Mouse (Mus musculus): ENCODE data around the gene Gm47791. TPM values are rescaled to one million over a fixed set of nuclear protein-coding genes. Genes with fewer than 3 reads are reported as not detected.

Gene Gm47791
- polyA plus RNA-seq, 2 experiments = not detected

GRCm38 (mm10) chr1:82747714-82748452 is 23.2 kb downstream of the Gm47791 start:
- H3K27ac ChIP-seq = no peak overlapping the region
- H3K9ac ChIP-seq (replicated peaks) = no peak overlapping the region
- no peaks in the 10 kb centered on the region for H3K27me3 ChIP-seq (ENCODE audit: control insufficient read depth, insufficient read depth, low read length)
- H3K36me3 ChIP-seq (replicated peaks; ENCODE audit: control insufficient read depth, insufficient read depth, low read depth) = peaks cover 6% of the 10 kb centered on the region
- H3K4me3 ChIP-seq (ENCODE audit: insufficient read depth in 1 of 2, low read depth in 2 of 2, low read length in 2 of 2) = no peak overlapping the region
- ATAC-seq (ENCODE audit: insufficient read depth) = peak; percentile 66; the same call in 1 of the 2 replicates
- H3K4me2 ChIP-seq (ENCODE audit: low read depth) = no peak overlapping the region
- TF ChIP-seq CTCF (IDR thresholded peaks at IDR 0.05; ENCODE audit: low read depth) = no peak
- TF ChIP-seq EP300 (IDR thresholded peaks at IDR 0.05; ENCODE audit: low read depth) = 0 out of 2 replicates have a peak, but pooled peaks have one; percentile 33
- H3K9me3 ChIP-seq (ENCODE audit: control insufficient read depth, low read length) = no peaks in the 10 kb centered on the region
- DNase-seq (ENCODE audit: low read depth in 3 of 3, low spot score in 3 of 3) = peak in 1 of 3 experiments; percentile 36
- 41% methylated on average over 2 of the region's 2 CpGs for WGBS (ENCODE audit: insufficient replicate concordance)
- peaks cover 0 to 6% of the 10 kb centered on the region in 2 experiments; a peak in 3 of 4 replicates for H3K4me1 ChIP-seq (replicated peaks; ENCODE audit: control insufficient read depth in 2 of 2, insufficient read depth in 2 of 2, low read length in 1 of 2)

GRCm38 (mm10) chr1:82746408-82746807 is 24.6 kb downstream of the Gm47791 start:
- ATAC-seq (ENCODE audit: insufficient read depth) (no peak), DNase-seq (ENCODE audit: low read depth in 3 of 3, low spot score in 3 of 3) (no peak)
- H3K9ac ChIP-seq (replicated peaks) = no peak overlapping the region
- no peak overlapping the region for H3K27ac ChIP-seq
- H3K4me2 ChIP-seq (ENCODE audit: low read depth) = no peak overlapping the region
- H3K27me3 ChIP-seq (ENCODE audit: control insufficient read depth, insufficient read depth, low read length) = no peaks in the 10 kb centered on the region
- H3K9me3 ChIP-seq (ENCODE audit: control insufficient read depth, low read length) = no peaks in the 10 kb centered on the region
- WGBS (ENCODE audit: insufficient replicate concordance) = 75% methylated on average over 4 of the region's 4 CpGs
- no peak overlapping the region for H3K4me3 ChIP-seq (ENCODE audit: insufficient read depth in 1 of 2, low read depth in 2 of 2, low read length in 2 of 2)
- no peak for TF ChIP-seq EP300 (IDR thresholded peaks at IDR 0.05; ENCODE audit: low read depth)
- TF ChIP-seq CTCF (IDR thresholded peaks at IDR 0.05; ENCODE audit: low read depth) = no peak
- H3K36me3 ChIP-seq (replicated peaks; ENCODE audit: control insufficient read depth, insufficient read depth, low read depth) = peaks cover 15% of the 10 kb centered on the region
- peaks cover 0 to 6% of the 10 kb centered on the region in 2 experiments; a peak in 3 of 4 replicates for H3K4me1 ChIP-seq (replicated peaks; ENCODE audit: control insufficient read depth in 2 of 2, insufficient read depth in 2 of 2, low read length in 1 of 2)

- Histone ChIP-seq H3K27ac (no peak overlapping the region), H3K9me3 (ENCODE audit: control insufficient read depth, low read length) (no peaks in the 10 kb centered on the region), H3K4me1 (replicated peaks; ENCODE audit: control insufficient read depth in 2 of 2, insufficient read depth in 2 of 2, low read length in 1 of 2) (peaks cover 0 to 6% of the 10 kb centered on the region in 2 experiments; a peak in 3 of 4 replicates), H3K4me2 (ENCODE audit: low read depth) (no peak overlapping the region), H3K36me3 (replicated peaks; ENCODE audit: control insufficient read depth, insufficient read depth, low read depth) (peaks cover 26% of the 10 kb centered on the region), H3K9ac (replicated peaks) (no peak overlapping the region), H3K4me3 (ENCODE audit: insufficient read depth in 1 of 2, low read depth in 2 of 2, low read length in 2 of 2) (no peak overlapping the region), H3K27me3 (ENCODE audit: control insufficient read depth, insufficient read depth, low read length) (no peaks in the 10 kb centered on the region)
- TF ChIP-seq EP300 (IDR thresholded peaks at IDR 0.05; ENCODE audit: low read depth) (no peak), CTCF (IDR thresholded peaks at IDR 0.05; ENCODE audit: low read depth) (no peak)
- no peak for ATAC-seq (ENCODE audit: insufficient read depth)
- DNase-seq (ENCODE audit: low read depth in 3 of 3, low spot score in 3 of 3) = no peak
- WGBS (ENCODE audit: insufficient replicate concordance) = 94% methylated on average over 3 of the region's 3 CpGs
Measured at GRCm38 (mm10) chr1:82743962-82744361, 27.1 kb downstream of the Gm47791 start.

- DNase-seq (ENCODE audit: low read depth in 3 of 3, low spot score in 3 of 3) (no peak), ATAC-seq (ENCODE audit: insufficient read depth) (no peak)
- Histone ChIP-seq H3K27ac (no peak overlapping the region), H3K4me2 (ENCODE audit: low read depth) (no peak overlapping the region), H3K9me3 (ENCODE audit: control insufficient read depth, low read length) (no peaks in the 10 kb centered on the region), H3K36me3 (replicated peaks; ENCODE audit: control insufficient read depth, insufficient read depth, low read depth) (peaks cover 31% of the 10 kb centered on the region), H3K27me3 (ENCODE audit: control insufficient read depth, insufficient read depth, low read length) (no peaks in the 10 kb centered on the region), H3K9ac (replicated peaks) (no peak overlapping the region), H3K4me3 (ENCODE audit: insufficient read depth in 1 of 2, low read depth in 2 of 2, low read length in 2 of 2) (no peak overlapping the region), H3K4me1 (replicated peaks; ENCODE audit: control insufficient read depth in 2 of 2, insufficient read depth in 2 of 2, low read length in 1 of 2) (no peaks in the 10 kb centered on the region)
- WGBS (ENCODE audit: insufficient replicate concordance) = 77% methylated on average over 7 of the region's 7 CpGs
- TF ChIP-seq CTCF (IDR thresholded peaks at IDR 0.05; ENCODE audit: low read depth) = no peak
- TF ChIP-seq EP300 (IDR thresholded peaks at IDR 0.05; ENCODE audit: low read depth) = no peak
Measured at GRCm38 (mm10) chr1:82741539-82741938, 29.5 kb downstream of the Gm47791 start.

GRCm38 (mm10) chr1:82738066-82738465 is 33.0 kb downstream of the Gm47791 start:
- Histone ChIP-seq H3K9me3 (ENCODE audit: control insufficient read depth, low read length) (no peaks in the 10 kb centered on the region), H3K36me3 (replicated peaks; ENCODE audit: control insufficient read depth, insufficient read depth, low read depth) (peaks cover 53% of the 10 kb centered on the region)
- DNase-seq (ENCODE audit: low read depth in 3 of 3, low spot score in 3 of 3) = no peak

More at GRCm38 (mm10) chr1:82738066-82738465, 33.0 kb downstream of the Gm47791 start:
- Histone ChIP-seq H3K9ac (replicated peaks) (no peak overlapping the region), H3K27ac (no peak overlapping the region), H3K4me1 (replicated peaks; ENCODE audit: control insufficient read depth in 2 of 2, insufficient read depth in 2 of 2, low read length in 1 of 2) (0 out of 4 replicates have a peak, but pooled peaks cover 0 to 2% of the 10 kb centered on the region in 2 experiments), H3K4me2 (ENCODE audit: low read depth) (no peak overlapping the region), H3K4me3 (ENCODE audit: insufficient read depth in 1 of 2, low read depth in 2 of 2, low read length in 2 of 2) (no peak overlapping the region), H3K27me3 (ENCODE audit: control insufficient read depth, insufficient read depth, low read length) (no peaks in the 10 kb centered on the region)
- ATAC-seq (ENCODE audit: insufficient read depth) = no peak
- 70% methylated on average over 1 of the region's 1 CpGs for WGBS (ENCODE audit: insufficient replicate concordance)
- TF ChIP-seq CTCF (IDR thresholded peaks at IDR 0.05; ENCODE audit: low read depth) = no peak
- TF ChIP-seq EP300 (IDR thresholded peaks at IDR 0.05; ENCODE audit: low read depth) = no peak

All from liver, embryonic 14.5 days (tissue).